Mouse (Mus musculus) heart, postnatal 0 days (tissue): Measurements from ENCODE around the gene Was. TPM values are rescaled to one million over a fixed set of nuclear protein-coding genes. Genes with fewer than 3 reads are reported as not detected.
A peak's percentile ranks its signal among the peaks of the same experiment; 100 is the strongest.

Experiments
- ATAC-seq: fragments of 200-750 bp; cut with Nextera tagmentation; 2 replicates; pipeline ENCODE4 v1.8.0; 2017; ENCODE audit warnings: low read depth, moderate number of reproducible peaks, moderate library complexity; ENCODE audit not compliant: insufficient read depth
- DNase-seq: peaks from one replicate; pipeline ENCODE4 v3.0.0-alpha.2; 2016; ENCODE audit warnings: low spot score
- H3K27ac ChIP-seq: fragments of 300-500 bp; sonication (generic); 2 replicates; pipeline ENCODE4 v1.5.1; 2014; ENCODE audit warnings: low read depth, mild to moderate bottlenecking
- H3K27me3 ChIP-seq: fragments of 300-500 bp; sonication (generic); 2 replicates; pipeline ENCODE4 v1.6.1; 2014; ENCODE audit warnings: low read length, mixed read lengths; ENCODE audit not compliant: control insufficient read depth, insufficient read depth
- H3K36me3 ChIP-seq: fragments of 300-500 bp; sonication (generic); replicated peaks from 2 replicates; pipeline ENCODE4 v1.6.1; 2014; ENCODE audit warnings: low read length, mixed read lengths; ENCODE audit not compliant: control insufficient read depth, insufficient read depth
- H3K4me1 ChIP-seq: fragments of 300-500 bp; sonication (generic); 2 replicates; pipeline ENCODE4 v1.6.1; 2014; ENCODE audit warnings: antibody characterized with exemption; ENCODE audit not compliant: control insufficient read depth, insufficient read depth
- H3K4me2 ChIP-seq: fragments of 300-500 bp; sonication (generic); 2 replicates; pipeline ENCODE4 v1.6.1; 2014; ENCODE audit warnings: low read depth, mild to moderate bottlenecking, low read length, moderate library complexity
- H3K4me3 ChIP-seq: fragments of 300-500 bp; sonication (generic); 2 replicates; pipeline ENCODE4 v1.5.1; 2014; ENCODE audit warnings: low read depth, low read length
- H3K9ac ChIP-seq: fragments of 300-500 bp; sonication (generic); replicated peaks from 2 replicates; pipeline ENCODE4 v1.6.1; 2014; ENCODE audit warnings: low read depth, low read length, mixed read lengths
- H3K9me3 ChIP-seq: fragments of 300-500 bp; sonication (generic); replicated peaks from 2 replicates; pipeline ENCODE4 v1.6.1; 2016; ENCODE audit warnings: low read length; ENCODE audit not compliant: control insufficient read depth
- CTCF ChIP-seq: IDR thresholded peaks from 2 replicates; pipeline ENCODE4 v1.5.1; 2016; ENCODE audit warnings: antibody characterized with exemption, control low read depth, low read depth
- EP300 ChIP-seq: IDR thresholded peaks from 2 replicates; pipeline ENCODE4 v1.6.1; 2016; ENCODE audit warnings: antibody characterized with exemption, low read depth
- WGBS: fragments of 180-500 bp; shearing (Covaris S2); extraction: QIAGEN DNeasy Blood & Tissue Kit; methylation state at CpG from one replicate; pipeline ENCODE4 v1.1.7; 2014; 5-methylcytosine and 5-hydroxymethylcytosine counted together
- polyA plus RNA-seq: library from polyadenylated mRNA; unstranded; fragments of >200 nt; fragmentation: Nextera tagmentation; extraction: Ambion mirVana; gene quantifications from 2 replicates; pipeline ENCODE4 v1.2.1, GENCODE M21; 2015
- total RNA-seq: library from RNA; depleted of rRNA; stranded (reverse); fragments of >200 nt; gene quantifications from 2 replicates; pipeline ENCODE4 v1.2.3, GENCODE M21; 2014; ENCODE audit warnings: low replicate concordance

The Was gene
- total and polyA plus RNA-seq, 2 experiments from 2014 or later = 0.22 TPM; not detected in 1

GRCm38 (mm10) chrX:8089746-8090145 lies 552 bp downstream of the Was start:
- H3K4me2 ChIP-seq = peak overlapping the region; percentile 9; the same call in 1 of the 2 replicates
- DNase-seq (no peak), ATAC-seq (no peak)
- H3K27me3 ChIP-seq = no peaks in the 10 kb centered on the region
- no peak for TF ChIP-seq EP300
- no peak for TF ChIP-seq CTCF
- H3K9me3 ChIP-seq = no peaks in the 10 kb centered on the region
- peak overlapping the region; percentile 18; the same call in 1 of the 2 replicates for H3K4me3 ChIP-seq
- H3K36me3 ChIP-seq = no peaks in the 10 kb centered on the region
- WGBS = 89% methylated on average over 3 of the region's 3 CpGs
- H3K9ac ChIP-seq = no peak overlapping the region
- no peaks in the 10 kb centered on the region for H3K4me1 ChIP-seq
- H3K27ac ChIP-seq = no peak overlapping the region

DNA sequence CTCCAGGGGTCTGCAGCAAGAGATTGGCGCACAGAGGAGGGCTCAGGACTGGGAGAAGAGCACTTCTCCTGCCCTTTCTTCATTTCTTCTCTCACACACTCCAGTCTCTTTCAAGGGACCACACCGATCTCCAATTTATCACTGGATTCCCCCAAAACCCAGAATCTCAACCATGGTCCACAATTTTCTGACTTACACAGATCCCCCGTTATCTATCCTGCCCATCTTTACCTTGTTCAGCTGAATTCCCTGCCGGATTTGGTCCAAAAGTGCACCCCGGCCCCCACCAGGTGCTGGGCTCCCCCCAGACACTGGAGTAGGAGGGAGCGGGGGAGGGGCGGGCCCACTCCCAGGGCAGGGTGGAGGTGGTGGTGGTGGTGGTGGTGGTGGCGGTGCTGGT lies 4.7 kb downstream of the Was start:
- ATAC-seq (no peak), DNase-seq (no peak)
- no peak for TF ChIP-seq EP300
- no peak for TF ChIP-seq CTCF
- H3K36me3 ChIP-seq = no peaks in the 10 kb centered on the region
- H3K27me3 ChIP-seq = no peaks in the 10 kb centered on the region
- H3K4me1 ChIP-seq = no peaks in the 10 kb centered on the region
- no peak overlapping the region for H3K4me3 ChIP-seq
- H3K4me2 ChIP-seq = no peak overlapping the region
- no peak overlapping the region for H3K27ac ChIP-seq
- no peak overlapping the region for H3K9ac ChIP-seq
- 77% methylated on average over 8 of the region's 8 CpGs for WGBS
- no peaks in the 10 kb centered on the region for H3K9me3 ChIP-seq

- no peak overlapping the region for H3K27ac ChIP-seq
- no peaks in the 10 kb centered on the region for H3K36me3 ChIP-seq
- ATAC-seq (no peak), DNase-seq (no peak)
- no peaks in the 10 kb centered on the region for H3K4me1 ChIP-seq
- H3K9me3 ChIP-seq = no peaks in the 10 kb centered on the region
- H3K27me3 ChIP-seq = no peaks in the 10 kb centered on the region
- TF ChIP-seq CTCF (no peak), EP300 (no peak)
- no peak overlapping the region for H3K9ac ChIP-seq
- H3K4me3 ChIP-seq = no peak overlapping the region
- H3K4me2 ChIP-seq = no peak overlapping the region
- 83% methylated on average over 6 of the region's 6 CpGs for WGBS
Measured at GRCm38 (mm10) chrX:8084771-8085259, 5.5 kb downstream of the Was start.

DNA sequence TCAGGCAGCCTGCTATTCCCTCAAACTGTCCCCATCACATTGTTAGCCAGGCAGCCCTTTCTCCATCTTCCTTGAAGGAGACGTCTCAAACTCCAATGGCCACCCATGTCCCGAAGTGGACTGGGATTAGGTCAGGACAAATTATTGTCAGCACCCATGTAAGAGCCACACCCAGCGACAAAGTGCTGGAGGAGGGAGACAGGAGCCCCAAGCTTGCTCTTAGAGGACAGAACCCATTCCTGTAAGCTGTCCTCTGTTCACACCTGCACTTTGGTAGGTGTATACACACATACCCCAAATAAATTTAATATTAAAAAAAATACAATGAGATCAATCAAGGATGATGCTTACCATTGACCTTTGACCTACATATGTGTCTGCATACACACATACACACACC lies 15.2 kb downstream of the Was start:
- peak overlapping the region; percentile 66 for H3K27ac ChIP-seq
- no peaks in the 10 kb centered on the region for H3K4me1 ChIP-seq
- no peaks in the 10 kb centered on the region for H3K9me3 ChIP-seq
- H3K36me3 ChIP-seq = no peaks in the 10 kb centered on the region
- DNase-seq (no peak), ATAC-seq (no peak)
- no peak overlapping the region for H3K9ac ChIP-seq
- 32% methylated on average over 3 of the region's 3 CpGs for WGBS
- peak overlapping the region; percentile 54 for H3K4me2 ChIP-seq
- TF ChIP-seq CTCF (no peak), EP300 (no peak)
- H3K27me3 ChIP-seq = no peaks in the 10 kb centered on the region
- H3K4me3 ChIP-seq = peak overlapping the region; percentile 38

DNA sequence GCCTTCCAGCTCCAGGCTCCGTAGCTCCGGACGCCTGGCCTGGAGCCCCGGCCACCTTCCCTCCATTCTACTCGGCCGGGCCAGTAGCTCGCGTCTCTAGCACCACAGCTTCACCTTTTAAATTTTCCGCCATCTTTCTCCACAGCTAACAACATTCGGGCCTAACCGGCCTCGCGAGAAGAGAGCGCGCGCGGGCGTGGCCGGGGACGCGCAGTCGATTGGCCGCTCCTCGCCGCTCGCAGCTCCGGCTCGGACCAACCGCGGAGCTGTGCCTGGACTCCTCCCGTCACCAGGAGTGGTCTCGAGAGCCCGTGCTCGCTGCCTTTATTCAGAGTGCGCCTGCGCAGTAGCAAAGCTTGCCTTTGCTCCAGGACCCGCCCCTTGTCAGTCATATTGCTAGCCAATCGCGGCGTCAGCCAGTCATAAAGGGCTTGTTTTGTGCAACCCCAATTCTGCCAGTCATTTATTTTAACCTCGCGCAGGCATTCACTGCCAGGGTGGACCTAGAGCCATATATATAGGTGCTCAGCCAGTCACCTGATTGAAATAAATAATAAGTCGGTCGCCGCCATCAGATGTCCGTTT lies 15.8 kb downstream of the Was start, which contains the start of gene Suv39h1:
Gene Suv39h1 (minus strand): TSS at position 331 of the 585 bp plus-strand sequence.
- ATAC-seq = peak; percentile 99
- WGBS = 20% methylated on average over 46 of the region's 46 CpGs
- H3K27me3 ChIP-seq = no peaks in the 10 kb centered on the region

More for the DNA sequence above, 15.8 kb downstream of the Was start, which contains the start of gene Suv39h1:
- no peaks in the 10 kb centered on the region for H3K36me3 ChIP-seq
- H3K4me3 ChIP-seq = peak within 1 kb of the TSS; percentile 69
- H3K9me3 ChIP-seq = no peaks in the 10 kb centered on the region
- TF ChIP-seq CTCF (no peak), EP300 (peak; percentile 66; the same call in 1 of the 2 replicates)
- peak; percentile 94 for DNase-seq
- no peaks in the 10 kb centered on the region for H3K4me1 ChIP-seq
- peak within 1 kb of the TSS; percentile 62 for H3K9ac ChIP-seq
- peak within 1 kb of the TSS; percentile 65 for H3K4me2 ChIP-seq
- peak within 1 kb of the TSS; percentile 76 for H3K27ac ChIP-seq
